Mouse (Mus musculus) hindbrain, postnatal 0 days (tissue): ENCODE measurements at regions not wholly inside any gene's neighbourhood (a gene's known extent, or its start where the extent isn't known, plus 50 kb on each side); places are given as distances from the start of the nearest gene placed in this dataset.
A peak's percentile ranks its signal among the peaks of the same experiment; 100 is the strongest.

Experiments
- ATAC-seq: fragments of 200-750 bp; cut with Nextera tagmentation; 2 replicates; pipeline ENCODE4 v1.8.0; 2017; ENCODE audit warnings: mild to moderate bottlenecking, moderate TSS enrichment, moderate library complexity
- DNase-seq: peaks from one replicate; pipeline ENCODE4 v3.0.0-alpha.2; 2015; ENCODE audit warnings: low spot score
- H3K27ac ChIP-seq: fragments of 300-500 bp; sonication (generic); 2 replicates; pipeline ENCODE4 v1.5.1; 2014; ENCODE audit warnings: mild to moderate bottlenecking
- H3K27me3 ChIP-seq: fragments of 300-500 bp; sonication (generic); 2 replicates; pipeline ENCODE4 v1.6.1; 2014; ENCODE audit warnings: low read length, mixed read lengths; ENCODE audit not compliant: insufficient read depth
- H3K36me3 ChIP-seq: fragments of 300-500 bp; sonication (generic); 2 replicates; pipeline ENCODE4 v1.6.1; 2014; ENCODE audit warnings: low read length, mixed read lengths; ENCODE audit not compliant: insufficient read depth
- H3K4me1 ChIP-seq: fragments of 300-500 bp; sonication (generic); 2 replicates; pipeline ENCODE4 v1.6.1; 2014; ENCODE audit warnings: antibody characterized with exemption, low read length, mixed read lengths; ENCODE audit not compliant: insufficient read depth
- H3K4me2 ChIP-seq: fragments of 300-500 bp; sonication (generic); 2 replicates; pipeline ENCODE4 v1.6.1; 2014; ENCODE audit warnings: low read depth, mild to moderate bottlenecking, low read length, moderate library complexity, mixed read lengths
- H3K4me3 ChIP-seq: fragments of 300-500 bp; sonication (generic); 2 replicates; pipeline ENCODE4 v1.5.1; 2014; ENCODE audit warnings: low read length
- H3K9ac ChIP-seq: fragments of 300-500 bp; sonication (generic); replicated peaks from 2 replicates; pipeline ENCODE4 v1.6.1; 2014; ENCODE audit warnings: mild to moderate bottlenecking, low read length, moderate library complexity, mixed read lengths
- H3K9me3 ChIP-seq: fragments of 300-500 bp; sonication (generic); 2 replicates; pipeline ENCODE4 v1.6.1; 2016; ENCODE audit warnings: low read length, mixed read lengths
- CTCF ChIP-seq: IDR thresholded peaks from 2 replicates; pipeline ENCODE4 v1.5.1; 2016; ENCODE audit warnings: antibody characterized with exemption, control low read depth, low read depth
- WGBS: fragments of 180-500 bp; shearing (Covaris S2); extraction: QIAGEN DNeasy Blood & Tissue Kit; methylation state at CpG from one replicate; pipeline ENCODE4 v1.1.7; 2014; 5-methylcytosine and 5-hydroxymethylcytosine counted together

DNA sequence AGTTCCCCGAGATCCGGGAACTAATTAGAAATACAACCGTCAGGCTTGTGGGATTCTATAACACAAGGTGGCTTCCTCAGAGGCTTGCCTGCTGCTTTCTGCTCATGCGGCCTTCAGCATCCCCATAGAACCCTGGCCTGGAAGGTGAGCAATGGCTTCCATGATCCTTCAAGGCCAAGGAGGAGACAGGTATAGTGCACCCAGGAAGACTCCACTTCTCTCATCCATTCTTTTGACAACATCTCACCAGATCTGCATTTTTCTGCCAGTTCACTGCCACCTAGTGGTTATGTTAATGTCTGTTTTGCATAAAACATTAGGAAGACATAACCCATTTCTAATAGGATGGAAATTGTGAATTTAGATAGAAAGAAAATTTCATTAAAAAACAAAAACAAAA, 107.2 kb upstream of the L3mbtl4 start:
- 74% methylated on average over 4 of the region's 4 CpGs for WGBS
- peak; percentile 78 for TF ChIP-seq CTCF
- no peaks in the 10 kb centered on the region for H3K27me3 ChIP-seq
- H3K9ac ChIP-seq = no peak overlapping the region
- H3K4me3 ChIP-seq = no peak overlapping the region
- ATAC-seq (no peak), DNase-seq (peak; percentile 80)
- H3K27ac ChIP-seq = no peak overlapping the region
- no peak overlapping the region for H3K4me2 ChIP-seq
- no peaks in the 10 kb centered on the region for H3K36me3 ChIP-seq
- H3K9me3 ChIP-seq = no peaks in the 10 kb centered on the region
- H3K4me1 ChIP-seq = no peaks in the 10 kb centered on the region

DNA sequence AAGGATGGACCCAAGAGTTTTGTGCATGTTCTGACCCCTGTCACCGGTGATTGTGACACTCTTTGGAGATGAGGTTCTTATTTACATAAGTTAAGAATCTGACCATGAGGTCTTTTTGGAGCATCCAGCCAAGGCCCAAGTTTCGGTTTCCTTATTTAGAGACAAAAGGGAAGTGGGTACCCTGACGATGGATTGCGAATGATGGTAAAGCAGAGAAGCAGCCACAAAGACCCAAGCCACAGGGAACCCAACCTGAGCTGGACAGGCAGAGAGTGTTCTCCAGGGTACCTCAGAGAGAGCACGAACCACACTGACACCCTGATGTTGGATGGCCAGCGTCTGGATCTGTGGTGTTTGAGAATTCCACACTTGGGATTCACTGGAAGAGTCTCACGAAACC, 100.8 kb upstream of the L3mbtl4 start:
- DNase-seq (no peak), ATAC-seq (no peak)
- H3K9me3 ChIP-seq = no peaks in the 10 kb centered on the region
- WGBS = 82% methylated on average over 7 of the region's 7 CpGs
- no peaks in the 10 kb centered on the region for H3K4me1 ChIP-seq
- H3K4me3 ChIP-seq = no peak overlapping the region
- no peaks in the 10 kb centered on the region for H3K36me3 ChIP-seq
- no peak for TF ChIP-seq CTCF
- no peak overlapping the region for H3K4me2 ChIP-seq
- no peak overlapping the region for H3K9ac ChIP-seq
- H3K27ac ChIP-seq = no peak overlapping the region
- H3K27me3 ChIP-seq = no peaks in the 10 kb centered on the region

DNA sequence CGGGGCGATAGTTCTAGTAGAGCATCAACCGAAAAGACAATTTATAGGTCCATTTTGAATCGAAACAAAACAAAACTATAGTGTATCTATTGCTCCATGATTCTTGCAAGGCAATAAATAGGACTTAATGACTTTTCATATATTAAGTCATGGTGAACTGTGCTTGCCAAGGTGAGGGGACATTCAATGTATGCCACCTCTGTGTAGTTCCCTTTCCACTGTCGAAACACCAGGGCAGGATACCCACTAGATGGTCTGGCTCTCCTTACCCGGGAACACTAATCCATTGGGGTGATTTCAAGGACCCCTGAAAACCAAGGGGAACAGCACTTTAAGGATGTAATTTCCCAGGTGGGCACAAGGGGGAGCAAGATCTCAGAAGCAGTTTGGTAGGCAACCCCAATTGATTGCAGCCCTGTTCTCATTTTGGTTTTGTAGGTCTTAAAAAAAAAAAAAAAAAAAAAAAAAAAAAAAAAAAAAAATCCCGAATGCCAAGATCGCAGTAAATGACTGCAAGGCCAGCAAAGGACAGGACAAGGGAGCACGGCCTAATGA, 96.9 kb upstream of the L3mbtl4 start:
- peak; percentile 74 for TF ChIP-seq CTCF
- H3K9ac ChIP-seq = no peak overlapping the region
- no peaks in the 10 kb centered on the region for H3K9me3 ChIP-seq
- no peaks in the 10 kb centered on the region for H3K4me1 ChIP-seq
- DNase-seq = peak; percentile 80
- H3K27me3 ChIP-seq = no peaks in the 10 kb centered on the region
- no peak overlapping the region for H3K4me2 ChIP-seq
- H3K36me3 ChIP-seq = no peaks in the 10 kb centered on the region
- H3K27ac ChIP-seq = no peak overlapping the region
- no peak overlapping the region for H3K4me3 ChIP-seq
- no peak for ATAC-seq
- WGBS = 62% methylated on average over 9 of the region's 9 CpGs

DNA sequence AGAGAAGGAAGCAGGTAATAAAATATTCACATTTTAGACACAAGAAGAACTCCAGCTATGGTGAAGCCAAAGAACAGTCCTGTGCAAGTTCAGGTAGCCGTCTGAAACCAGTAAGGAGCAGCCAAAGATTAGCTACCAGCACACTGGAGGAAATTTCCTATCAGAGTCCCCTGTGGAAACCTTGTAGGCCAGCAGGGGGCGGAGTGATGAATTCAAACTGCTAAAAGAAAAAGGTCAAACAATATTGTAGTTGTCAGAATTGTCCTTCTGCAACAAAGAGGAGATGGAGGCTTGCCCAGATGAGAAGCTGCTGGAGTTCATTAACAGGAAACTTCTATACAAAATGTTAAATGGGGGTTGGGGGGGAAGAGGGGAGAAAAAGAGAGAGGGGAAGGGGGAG, 95.8 kb upstream of the L3mbtl4 start:
- no peaks in the 10 kb centered on the region for H3K27me3 ChIP-seq

DNA sequence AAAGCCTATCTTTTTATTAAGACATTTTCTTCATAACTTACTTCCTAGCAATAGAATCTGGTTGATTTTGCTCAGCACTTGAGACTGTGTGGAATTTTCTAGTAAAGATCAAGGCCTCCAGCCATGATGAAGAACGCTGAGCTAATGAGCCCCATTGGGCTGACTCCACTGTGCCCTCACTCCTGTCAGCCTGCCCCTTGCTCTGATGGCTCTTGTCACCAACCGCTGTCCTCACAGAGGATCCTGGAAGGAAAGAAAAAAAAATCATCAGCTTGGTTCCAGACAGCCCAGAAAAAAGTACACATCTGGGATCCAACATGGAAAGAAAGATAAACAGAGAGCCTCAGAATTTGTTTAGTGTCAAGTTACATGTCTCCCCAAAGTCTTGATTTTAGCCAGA, 88.2 kb upstream of the L3mbtl4 start:
- Histone ChIP-seq H3K9me3 (no peaks in the 10 kb centered on the region), H3K27ac (no peak overlapping the region), H3K4me3 (no peak overlapping the region), H3K4me2 (no peak overlapping the region), H3K36me3 (no peaks in the 10 kb centered on the region), H3K27me3 (no peaks in the 10 kb centered on the region), H3K4me1 (no peaks in the 10 kb centered on the region), H3K9ac (no peak overlapping the region)
- no peak for TF ChIP-seq CTCF
- ATAC-seq (no peak), DNase-seq (no peak)
- WGBS = 72% methylated on average over 2 of the region's 2 CpGs

More for the DNA sequence above, 95.8 kb upstream of the L3mbtl4 start:
- Histone ChIP-seq H3K36me3 (no peaks in the 10 kb centered on the region), H3K4me2 (no peak overlapping the region), H3K9ac (no peak overlapping the region), H3K4me1 (no peaks in the 10 kb centered on the region), H3K4me3 (no peak overlapping the region), H3K9me3 (no peaks in the 10 kb centered on the region), H3K27ac (no peak overlapping the region)
- no peak for ATAC-seq
- 37% methylated on average over 2 of the region's 2 CpGs for WGBS
- TF ChIP-seq CTCF = peak; percentile 59
- peak; percentile 53 for DNase-seq

DNA sequence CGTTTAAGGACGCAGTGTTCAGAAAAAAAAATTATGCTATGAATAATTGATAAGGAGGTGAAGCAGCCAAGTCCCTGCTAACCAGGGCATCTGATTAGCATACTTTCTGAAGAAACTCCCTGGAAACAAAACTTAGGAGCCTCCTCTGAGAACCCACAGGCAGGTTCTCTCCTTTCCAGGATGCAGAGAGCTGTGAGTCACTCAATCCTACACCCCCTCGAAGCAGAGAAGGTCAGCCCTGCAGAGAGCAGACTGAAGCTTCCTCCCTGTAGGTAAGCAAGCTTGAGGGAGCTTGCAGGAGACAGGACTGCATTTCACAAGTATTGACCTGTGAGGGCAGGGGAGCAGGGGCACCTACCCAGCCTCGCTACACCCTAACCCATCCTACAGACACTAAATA, 83.7 kb upstream of the L3mbtl4 start:
- no peak for ATAC-seq
- 59% methylated on average over 4 of the region's 4 CpGs for WGBS
- no peak for DNase-seq

DNA sequence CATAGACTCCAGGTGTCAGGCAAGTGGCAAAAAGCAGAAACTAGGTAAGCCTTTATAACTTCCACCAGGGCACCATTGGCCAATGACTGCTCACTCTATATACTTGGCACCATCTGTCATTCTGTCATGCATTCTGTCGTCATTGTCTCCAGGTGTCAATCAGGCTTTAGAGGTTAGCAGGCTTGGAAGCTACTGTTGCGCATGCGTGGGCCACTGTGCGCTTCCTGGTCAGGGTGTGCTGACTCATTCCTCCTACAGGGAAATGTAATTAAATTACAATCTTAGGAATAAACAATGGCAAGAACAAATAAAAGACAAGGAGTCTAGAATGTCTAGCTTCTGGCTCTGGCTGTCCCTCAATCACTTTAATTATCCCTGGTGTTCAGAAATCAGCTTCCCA, 68.1 kb upstream of the L3mbtl4 start:
- 77% methylated on average over 4 of the region's 4 CpGs for WGBS
- Histone ChIP-seq H3K4me1 (0 out of 2 replicates have a peak, but pooled peaks cover under 1% of the 10 kb centered on the region), H3K9me3 (no peaks in the 10 kb centered on the region), H3K27ac (no peak overlapping the region), H3K4me3 (no peak overlapping the region), H3K4me2 (no peak overlapping the region), H3K36me3 (no peaks in the 10 kb centered on the region), H3K27me3 (no peaks in the 10 kb centered on the region), H3K9ac (no peak overlapping the region)
- ATAC-seq (no peak), DNase-seq (no peak)
- TF ChIP-seq CTCF = no peak

More for the DNA sequence above, 83.7 kb upstream of the L3mbtl4 start:
- no peaks in the 10 kb centered on the region for H3K9me3 ChIP-seq
- no peaks in the 10 kb centered on the region for H3K4me1 ChIP-seq
- no peaks in the 10 kb centered on the region for H3K27me3 ChIP-seq
- no peak overlapping the region for H3K27ac ChIP-seq
- no peak for TF ChIP-seq CTCF
- no peak overlapping the region for H3K4me2 ChIP-seq
- H3K36me3 ChIP-seq = no peaks in the 10 kb centered on the region
- no peak overlapping the region for H3K9ac ChIP-seq
- no peak overlapping the region for H3K4me3 ChIP-seq
